Mouse (Mus musculus) erythroblast, adult 5-6 weeks (primary cell): ENCODE results near the gene Il10rb. TPM values are rescaled to one million over a fixed set of nuclear protein-coding genes. Genes with fewer than 3 reads are reported as not detected.
A peak's percentile ranks its signal among the peaks of the same experiment; 100 is the strongest.

Source experiments
- ATAC-seq: replicated peaks from 2 replicates; pipeline ENCODE4 v1.8.0; 2016; ENCODE audit warnings: moderate number of reproducible peaks, mild to moderate bottlenecking, moderate TSS enrichment, inconsistent platforms; ENCODE audit not compliant: poor library complexity, low FRiP score, severe bottlenecking
- total RNA-seq, 2 experiments: library from RNA; stranded (forward) in 1 of 2; stranded (reverse) in 1 of 2; fragments of 150-400 nt in 1 of 2; fragments of 200-764, 138-1000 nt in 1 of 2; gene quantifications; 2 replicates each; pipeline versions ENCODE4 v1.2.3 to v1.2.4; 2015 to 2017; ENCODE audit warnings: low replicate concordance in 2 of 2

Il10rb gene
- total RNA-seq, 2 experiments from 2014 or later, result 48.8 to 52.3 TPM

DNA sequence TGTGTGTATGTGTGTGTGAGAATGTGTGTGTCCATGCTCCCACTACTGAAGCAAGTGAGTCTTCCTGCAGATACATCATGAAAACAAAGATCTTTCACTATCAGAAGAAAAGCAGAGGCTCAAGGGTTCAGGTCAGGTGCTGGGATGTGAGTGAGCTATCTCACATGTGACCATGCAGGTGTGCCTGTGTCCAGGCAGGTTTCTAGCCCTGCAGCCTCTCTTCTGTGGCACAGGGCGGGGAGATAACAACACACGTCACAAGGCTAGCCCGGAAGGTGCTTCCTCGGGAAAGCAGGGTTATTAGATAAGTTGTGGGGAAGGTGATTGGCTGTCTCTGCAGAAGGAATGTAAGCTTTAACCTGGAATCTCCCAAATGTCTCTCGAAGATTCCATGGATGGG is 25.8 kb upstream of the Il10rb start:
- peak; percentile 76 for ATAC-seq

DNA sequence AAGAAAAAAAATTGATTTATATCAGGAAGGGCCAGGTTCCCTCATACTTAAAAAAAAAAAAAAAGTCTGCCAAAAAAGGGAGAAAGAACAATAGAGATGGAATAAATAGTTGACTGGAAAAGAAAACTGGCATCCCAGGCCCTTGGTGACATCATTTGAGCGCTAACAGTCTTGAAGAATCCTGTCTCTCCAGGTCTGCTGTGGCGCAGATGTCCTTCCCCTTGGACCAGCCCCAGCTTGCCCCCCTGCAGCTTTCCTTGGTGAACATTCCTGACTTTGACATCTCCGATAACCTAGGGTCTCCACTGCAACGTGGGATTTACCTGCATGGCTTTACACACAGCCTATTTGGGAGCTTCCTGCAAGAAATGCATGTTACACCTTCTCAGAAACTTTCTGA is 24.4 kb upstream of the Il10rb start:
- no peak for ATAC-seq

DNA sequence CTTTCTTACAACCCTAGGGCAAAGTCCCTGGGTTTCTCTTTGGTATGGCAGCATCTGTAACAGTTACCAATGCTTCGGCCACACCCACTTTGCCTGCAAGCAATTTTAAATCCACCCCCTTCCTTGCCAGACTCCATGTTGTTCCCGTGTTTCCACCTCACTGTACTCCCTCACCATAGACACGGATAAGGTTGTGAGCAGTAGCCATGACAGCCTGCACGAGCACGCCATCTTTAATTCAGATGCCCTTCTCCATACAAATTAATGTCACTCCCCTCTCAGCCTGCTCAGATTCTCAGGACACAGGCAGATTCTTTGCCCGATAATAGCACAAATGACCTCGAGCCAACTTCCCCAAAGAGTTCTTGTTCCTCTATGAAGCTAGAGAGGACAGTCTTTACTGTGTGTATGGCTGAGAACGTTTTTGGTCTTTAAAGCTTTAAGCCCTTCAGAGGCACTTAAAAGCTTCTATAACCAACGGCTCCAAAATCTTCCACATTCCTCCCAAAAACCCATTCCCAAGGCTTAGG is 23.6 kb upstream of the Il10rb start:
- no peak for ATAC-seq

DNA sequence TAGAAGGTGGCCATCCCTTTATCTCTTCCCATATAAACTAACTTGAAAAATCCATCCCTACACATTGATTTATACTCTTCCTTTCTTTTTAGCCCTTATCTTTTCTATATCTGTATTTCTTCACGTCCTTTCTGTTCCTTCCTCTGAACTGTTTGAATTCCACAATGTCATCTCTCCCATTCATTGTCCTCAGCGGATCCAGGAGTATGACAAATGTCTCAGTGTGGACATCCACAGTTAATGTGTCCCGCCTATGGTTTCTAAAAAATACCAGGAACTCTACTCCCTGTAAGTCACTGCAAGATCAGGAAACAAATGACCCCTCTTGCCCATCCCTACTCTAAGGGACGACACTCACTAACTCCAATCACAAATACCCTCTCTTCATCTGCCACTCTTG is 21.7 kb upstream of the Il10rb start:
- no peak for ATAC-seq

DNA sequence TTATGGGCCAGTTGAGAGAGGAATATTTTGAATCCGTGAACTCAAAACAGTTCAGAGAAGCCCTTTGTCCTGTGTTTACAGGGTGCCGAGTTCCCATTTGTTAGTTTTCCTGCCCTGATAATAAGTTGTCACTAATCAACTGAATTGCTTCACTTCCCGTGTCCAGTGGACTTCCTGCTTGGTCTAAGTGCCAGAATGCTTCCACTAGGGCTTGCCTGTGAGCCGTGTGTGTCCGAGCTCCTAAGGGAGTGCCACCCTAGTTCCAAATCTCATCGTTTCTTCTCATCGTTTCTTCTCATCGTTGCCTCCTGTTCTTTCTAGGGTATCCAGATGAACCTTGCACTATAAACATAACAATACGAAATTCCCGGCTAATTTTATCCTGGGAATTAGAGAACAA is 20.3 kb upstream of the Il10rb start:
- no peak for ATAC-seq

DNA sequence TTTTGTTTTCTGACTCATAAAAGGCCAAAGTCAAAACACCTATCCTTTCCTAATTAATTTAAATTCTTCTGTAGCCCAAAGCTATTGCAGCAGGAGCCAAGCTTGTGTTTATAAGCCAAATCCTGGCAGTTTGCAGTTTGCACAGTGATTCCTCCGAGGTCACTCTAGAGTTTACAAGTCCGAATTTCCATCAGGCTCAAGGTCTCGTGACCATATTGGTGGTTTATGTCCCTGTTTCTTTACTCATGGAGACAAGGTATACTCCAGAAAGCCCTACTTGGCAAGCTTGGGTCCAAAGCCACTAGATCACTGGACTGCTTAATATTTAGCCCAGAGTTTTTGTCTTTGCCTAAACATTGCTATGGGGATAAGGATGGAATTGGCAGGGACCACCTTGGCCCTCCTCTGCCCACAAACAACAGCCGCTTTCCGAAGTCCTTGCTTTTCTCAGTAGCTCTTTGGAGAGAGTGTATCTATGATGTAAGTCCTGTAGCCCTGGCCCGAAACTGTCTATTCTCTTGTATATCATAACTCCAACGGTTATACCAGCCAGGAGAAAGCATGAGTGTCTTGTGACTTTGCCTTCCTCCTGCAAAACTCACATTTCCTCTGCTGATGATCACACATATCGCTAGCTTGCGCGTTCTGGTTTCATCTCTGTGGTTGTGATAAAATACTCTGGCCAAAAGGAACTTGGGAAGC is 19.4 kb upstream of the Il10rb start:
- no peak for ATAC-seq

DNA sequence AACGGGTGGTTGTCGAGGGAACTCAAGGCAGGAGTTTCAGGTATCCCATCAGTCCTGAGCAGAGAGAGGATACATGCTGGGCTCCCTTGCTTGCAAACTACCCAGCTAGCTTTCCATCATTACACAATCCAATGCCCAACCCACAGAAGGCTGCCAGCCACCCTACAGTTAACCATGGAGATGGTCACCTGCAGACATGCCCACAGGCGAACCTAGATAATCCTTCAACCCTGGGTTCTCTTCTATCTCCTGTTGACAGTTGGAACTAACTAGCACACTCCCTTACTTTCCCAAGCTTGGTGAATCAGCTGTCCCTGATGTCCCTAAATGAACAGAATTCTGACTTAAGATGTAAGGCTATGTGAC is 18.9 kb upstream of the Il10rb start:
- ATAC-seq, result no peak

DNA sequence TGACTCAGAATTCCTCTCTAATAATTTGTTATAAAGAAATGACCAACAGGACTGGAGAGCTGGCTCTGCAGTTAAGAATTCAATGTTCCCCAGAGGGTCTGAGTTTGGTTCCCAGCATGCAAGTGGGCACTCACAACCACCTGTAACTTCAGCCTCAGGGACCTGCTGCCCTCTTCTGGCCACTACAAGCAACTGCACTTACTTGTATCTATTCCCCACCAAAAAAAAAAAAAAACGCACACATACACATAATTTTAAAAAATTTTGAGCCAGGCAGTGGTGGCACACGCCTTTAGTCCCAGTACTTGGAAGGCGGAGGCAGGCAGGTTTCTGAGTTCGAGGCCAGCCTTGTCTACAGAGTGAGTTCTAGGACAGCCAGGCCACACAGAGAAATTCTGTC is 15.9 kb upstream of the Il10rb start:
- peak; percentile 72; the same call in 1 of the 2 replicates for ATAC-seq

DNA sequence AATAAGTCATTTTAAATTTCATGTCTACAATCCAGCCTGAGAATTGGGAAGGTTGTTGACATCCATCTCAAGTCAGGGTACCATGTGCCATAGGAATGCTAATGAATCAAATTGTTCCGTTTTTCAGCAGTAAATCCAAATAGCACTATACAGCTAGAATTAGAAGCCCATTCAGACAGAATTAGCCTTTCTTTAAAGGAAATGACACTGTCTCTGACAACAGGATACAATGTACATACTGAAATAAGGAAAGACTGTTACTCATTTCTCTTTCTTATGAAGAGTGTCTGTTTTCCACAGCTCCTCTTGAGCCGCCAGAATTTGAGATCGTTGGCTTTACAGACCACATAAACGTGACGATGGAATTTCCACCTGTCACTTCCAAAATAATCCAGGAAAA is 14.5 kb upstream of the Il10rb start, which contains the start of gene Gm21970:
Gene Gm21970 (plus strand): TSS at position 301 of the 400 bp plus-strand sequence.
- ATAC-seq, result no peak

DNA sequence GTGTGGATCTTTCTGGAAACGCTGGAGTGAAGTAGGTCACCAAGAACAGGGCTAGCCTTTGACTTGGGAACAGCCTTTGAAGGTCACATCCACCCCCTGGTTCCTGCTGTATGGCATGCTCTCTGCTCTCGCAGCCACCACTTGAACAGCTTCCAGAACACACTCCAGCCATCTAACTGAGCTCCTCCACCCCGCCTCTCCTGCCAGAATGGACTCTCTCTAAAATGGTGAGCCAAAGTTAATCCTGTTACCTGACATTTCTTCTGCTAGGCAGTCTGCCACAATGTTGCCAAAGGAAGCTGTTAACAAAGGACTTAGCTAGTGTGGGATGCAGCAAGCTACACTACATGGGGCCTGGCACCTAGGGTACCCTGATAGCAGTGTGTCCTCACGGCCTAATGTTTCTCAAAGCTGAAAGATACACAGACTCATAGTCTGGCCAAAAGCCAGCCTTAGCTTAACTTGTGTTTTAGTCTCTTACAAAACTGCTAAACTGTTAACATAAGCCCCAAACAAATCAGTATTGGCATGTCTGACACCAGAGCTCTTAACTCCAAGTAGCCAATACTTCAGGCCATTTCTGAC is 11.0 kb upstream of the Il10rb start:
- no peak for ATAC-seq

DNA sequence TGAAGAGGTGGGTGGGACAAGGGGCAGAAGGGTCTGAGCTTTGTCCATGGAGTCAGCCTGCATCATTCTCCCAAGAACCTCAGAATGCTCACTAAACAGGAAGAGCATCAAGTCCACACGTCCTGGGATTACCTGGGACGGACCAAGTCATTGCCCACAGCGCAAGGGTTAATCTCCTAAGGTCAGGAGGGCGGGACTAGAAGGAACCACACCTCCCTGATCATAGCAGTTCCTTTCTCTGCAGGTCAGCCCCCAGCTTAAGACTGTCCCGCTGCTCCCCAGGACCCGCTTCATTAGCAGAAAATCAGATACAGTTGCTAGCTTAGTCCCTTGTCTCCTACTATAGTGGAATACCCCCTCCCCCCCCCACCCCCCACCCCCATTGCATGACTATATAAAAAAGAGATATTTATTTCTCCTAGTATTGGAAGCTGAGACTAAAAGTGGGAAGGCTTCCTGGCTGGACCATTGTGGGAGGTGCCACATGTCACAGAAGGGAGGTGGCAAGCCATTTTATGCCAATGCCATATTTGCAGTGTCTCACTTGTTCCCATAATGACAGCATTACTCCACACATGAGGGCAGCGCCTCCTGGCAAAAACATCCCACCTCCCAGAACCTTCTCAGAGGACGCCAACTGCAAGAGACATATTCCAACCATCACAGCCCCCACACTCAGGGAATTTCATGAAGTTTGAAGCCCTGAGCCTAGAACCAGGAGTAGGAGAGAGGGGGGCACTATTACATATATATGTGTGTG is 10.2 kb upstream of the Il10rb start:
- peak; percentile 80 for ATAC-seq

DNA sequence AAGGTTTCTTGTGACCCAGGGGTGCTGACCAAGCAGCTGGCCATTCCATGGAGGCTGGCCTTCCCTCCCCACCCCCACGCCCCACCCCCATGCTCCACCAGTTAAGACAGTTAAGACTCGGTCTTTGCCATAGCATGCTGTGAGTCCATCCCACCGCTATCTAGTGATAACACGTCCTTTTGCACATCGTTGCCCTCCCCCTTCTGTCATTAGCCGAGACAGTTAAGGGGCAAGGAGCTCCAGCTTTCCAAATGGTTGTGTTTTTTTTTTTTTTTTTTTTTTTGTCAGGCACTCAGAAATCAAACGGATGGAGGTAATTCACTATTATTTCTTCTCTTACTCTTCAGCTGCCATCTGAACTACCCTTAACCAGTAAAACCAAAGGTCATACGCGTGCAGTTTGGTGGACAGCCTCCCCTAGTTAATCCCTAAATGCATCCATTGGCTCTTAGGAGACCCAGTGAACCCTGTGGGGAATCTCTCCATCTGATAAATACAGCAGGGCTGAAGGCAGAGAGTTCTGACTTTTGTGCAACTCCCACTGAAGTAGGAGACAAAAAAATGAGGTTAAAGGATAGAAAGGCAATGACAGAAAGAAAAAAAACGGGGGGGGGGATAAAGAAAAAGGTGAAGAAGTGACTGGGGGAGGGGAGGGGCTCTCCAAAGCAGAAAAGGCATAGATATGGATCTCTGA is 9.0 kb upstream of the Il10rb start:
- peak; percentile 55 for ATAC-seq

DNA sequence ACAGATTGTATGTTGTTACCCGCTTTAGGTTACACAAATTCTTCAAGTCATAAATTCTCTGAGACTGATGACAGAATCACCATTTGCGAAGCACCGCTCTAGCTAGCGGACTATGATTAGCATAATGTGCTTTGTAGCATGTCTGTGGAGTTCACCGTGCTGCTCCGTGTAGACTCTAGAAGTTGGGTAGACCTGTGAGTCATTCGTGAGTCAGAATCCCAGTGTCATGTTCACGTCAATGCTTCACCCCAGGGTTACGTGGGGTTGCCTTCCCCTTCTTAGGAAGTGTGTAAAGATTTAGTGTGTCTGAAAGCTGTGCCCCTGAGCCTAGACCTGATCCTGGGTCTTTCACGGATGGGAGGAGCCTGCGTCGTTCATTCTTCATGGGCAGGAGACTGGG is 7.9 kb upstream of the Il10rb start:
- no peak for ATAC-seq

DNA sequence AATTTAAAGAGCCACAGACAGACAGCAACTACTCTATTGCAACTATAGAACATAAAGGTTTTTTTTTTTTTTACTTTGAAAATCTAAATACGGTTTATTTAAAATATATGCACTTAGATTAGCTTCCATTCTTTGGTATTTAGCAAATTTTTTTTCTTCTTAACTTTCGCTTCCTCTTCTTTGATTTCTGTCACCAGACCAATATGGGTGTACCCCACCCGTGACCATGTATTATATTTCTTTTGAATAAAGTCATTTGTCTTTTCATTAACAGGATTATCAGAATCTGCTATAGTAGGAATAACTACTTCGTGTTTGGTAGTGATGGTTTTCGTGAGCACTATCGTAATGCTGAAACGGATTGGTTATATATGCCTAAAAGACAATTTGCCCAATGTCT is 7.0 kb upstream of the Il10rb start:
- ATAC-seq, result no peak

DNA sequence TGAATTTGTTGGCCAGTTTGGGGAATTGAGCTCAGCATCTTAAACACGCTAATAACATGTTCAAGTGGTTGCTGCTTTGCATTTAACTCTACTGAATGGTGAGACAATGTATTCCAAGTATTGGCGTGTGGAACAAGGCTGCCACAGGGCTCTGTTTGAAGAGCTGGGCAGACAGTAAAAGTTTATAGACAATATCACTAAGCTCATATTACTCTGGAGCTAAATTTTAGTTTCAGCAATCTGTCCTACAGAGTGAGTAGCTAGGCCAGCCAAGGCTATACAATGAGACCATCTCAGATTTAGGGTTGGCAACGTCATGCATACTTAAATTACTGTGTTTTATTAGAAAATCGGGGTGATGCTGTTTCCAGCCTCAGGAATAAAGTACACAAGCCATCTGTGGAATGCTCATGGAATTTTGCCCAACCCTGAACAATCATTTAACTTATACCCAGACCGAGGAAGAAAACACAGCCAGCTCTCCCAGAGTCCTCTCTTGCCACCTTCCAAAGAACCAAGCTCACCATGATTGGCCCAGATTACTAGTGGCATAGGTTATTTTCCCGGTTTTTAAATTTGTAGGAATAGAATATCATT is 4.3 kb upstream of the Il10rb start:
- no peak for ATAC-seq

DNA sequence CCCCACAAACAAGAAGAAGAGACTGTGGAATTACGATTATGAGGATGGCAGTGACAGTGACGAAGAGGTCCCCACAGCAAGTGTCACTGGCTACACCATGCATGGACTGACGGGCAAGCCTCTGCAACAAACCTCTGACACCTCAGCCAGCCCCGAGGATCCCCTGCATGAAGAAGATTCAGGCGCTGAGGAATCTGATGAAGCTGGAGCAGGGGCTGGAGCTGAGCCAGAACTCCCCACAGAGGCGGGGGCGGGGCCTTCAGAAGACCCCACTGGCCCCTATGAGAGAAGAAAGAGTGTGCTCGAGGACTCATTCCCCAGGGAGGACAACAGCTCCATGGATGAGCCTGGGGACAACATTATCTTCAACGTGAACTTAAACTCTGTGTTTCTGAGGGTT is 2.2 kb upstream of the Il10rb start:
- no peak for ATAC-seq

DNA sequence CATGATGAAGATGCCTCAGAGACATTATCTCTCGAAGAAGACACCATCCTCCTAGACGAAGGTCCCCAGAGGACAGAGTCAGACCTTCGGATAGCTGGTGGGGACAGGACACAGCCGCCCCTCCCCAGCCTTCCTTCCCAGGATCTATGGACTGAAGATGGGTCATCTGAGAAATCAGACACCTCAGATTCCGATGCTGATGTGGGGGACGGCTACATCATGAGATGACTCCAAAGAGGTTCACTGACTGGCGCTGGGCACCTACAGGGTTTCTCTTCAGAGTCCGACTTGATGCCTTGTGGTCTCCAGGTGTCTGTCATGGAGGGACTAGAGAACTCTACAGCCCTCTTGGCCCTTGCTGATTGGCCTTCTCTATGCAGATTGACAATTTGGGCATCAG is 1.8 kb upstream of the Il10rb start:
- ATAC-seq, result no peak

DNA sequence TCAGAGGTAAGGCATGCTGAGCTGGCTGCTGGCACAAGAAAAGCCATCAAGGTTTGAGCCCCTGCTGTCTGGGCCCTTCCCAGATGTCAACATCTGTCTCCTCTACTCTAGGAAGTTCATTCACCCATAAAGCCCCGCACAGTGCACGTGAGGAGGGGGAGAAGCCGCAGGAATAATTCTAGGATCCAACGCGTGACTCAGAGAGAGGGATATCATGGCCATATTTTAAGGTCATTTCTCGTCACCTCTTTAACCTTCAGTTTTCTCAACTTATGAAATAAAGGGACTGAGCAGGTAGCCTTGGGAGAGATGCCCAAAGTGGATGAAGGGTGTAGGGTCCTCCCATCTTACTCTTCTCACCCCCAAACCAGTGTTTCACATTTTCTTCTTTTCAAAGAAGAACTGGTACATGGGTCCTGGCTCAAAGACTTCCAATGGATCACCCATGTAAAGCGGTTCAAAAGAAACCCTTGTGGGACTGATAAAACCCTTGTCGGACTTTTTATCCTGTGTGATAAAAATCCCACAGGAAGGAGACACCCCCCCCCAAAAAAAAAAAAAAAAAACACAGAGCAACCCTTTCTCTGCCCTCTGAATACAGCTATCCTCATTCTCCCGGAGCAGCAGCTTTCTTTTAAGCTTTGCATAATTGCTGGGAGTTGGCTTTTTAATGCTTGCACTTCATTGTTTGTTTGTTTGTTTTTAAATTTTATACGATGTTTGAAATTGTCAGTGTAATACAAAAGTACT is 961 bp upstream of the Il10rb start:
- ATAC-seq, result no peak

DNA sequence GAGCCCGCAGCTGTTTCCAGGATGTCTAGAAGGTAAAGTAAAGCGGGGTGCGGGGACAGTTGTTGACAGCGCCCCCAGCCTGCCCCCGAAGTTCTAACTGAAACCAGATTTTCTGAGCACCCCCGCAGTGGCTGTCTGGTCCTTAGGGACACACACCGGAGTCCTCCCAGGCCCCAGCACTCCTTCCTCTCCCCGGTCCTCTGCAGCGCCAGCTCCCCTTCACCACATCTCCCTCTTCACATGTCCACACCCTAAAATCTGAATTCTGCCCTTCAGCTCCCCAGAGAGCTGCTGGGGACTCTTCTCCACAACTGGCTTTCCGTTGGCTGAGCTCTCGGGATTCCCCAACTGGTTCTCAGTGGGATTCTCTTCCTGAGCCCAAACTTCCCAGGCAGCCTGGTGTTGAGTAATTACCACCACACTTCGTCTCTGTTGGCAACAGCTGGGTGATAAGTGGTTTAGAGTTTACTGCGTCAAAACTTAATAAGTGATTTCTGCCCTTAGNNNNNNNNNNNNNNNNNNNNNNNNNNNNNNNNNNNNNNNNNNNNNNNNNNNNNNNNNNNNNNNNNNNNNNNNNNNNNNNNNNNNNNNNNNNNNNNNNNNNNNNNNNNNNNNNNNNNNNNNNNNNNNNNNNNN is 739 bp downstream of the Il10rb start:
- peak; percentile 63 for ATAC-seq
